Mouse (Mus musculus) olfactory bulb, adult 2 months (tissue): ENCODE measurements at regions not wholly inside any gene's neighbourhood (a gene's known extent, or its start where the extent isn't known, plus 50 kb on each side); places are given as distances from the start of the nearest gene placed in this dataset.

Experiments used
- H3K27ac ChIP-seq: fragments of 200-500 bp; 2 replicates; pipeline ENCODE4 v1.5.1; 2012; ENCODE audit warnings: low read depth, low read length; ENCODE audit not compliant: insufficient read depth
- H3K4me1 ChIP-seq: fragments of 200-500 bp; 2 replicates; pipeline ENCODE4 v1.6.1; 2012; ENCODE audit warnings: low read length; ENCODE audit not compliant: control insufficient read depth, insufficient read depth
- H3K4me3 ChIP-seq: fragments of 200-500 bp; 2 replicates; pipeline ENCODE4 v1.5.1; 2012; ENCODE audit warnings: mild to moderate bottlenecking, low read depth, low read length, moderate library complexity; ENCODE audit not compliant: insufficient read depth
- CTCF ChIP-seq: fragments of 200-500 bp; IDR thresholded peaks from 2 replicates; pipeline ENCODE4 v1.5.1; 2012; ENCODE audit warnings: low read depth, mild to moderate bottlenecking, low read length, moderate library complexity; ENCODE audit not compliant: insufficient read depth
- POLR2A ChIP-seq: fragments of 200-500 bp; IDR thresholded peaks from 2 replicates; pipeline ENCODE4 v1.6.1; 2012; ENCODE audit warnings: mild to moderate bottlenecking, low read depth, low read length, moderate library complexity; ENCODE audit not compliant: insufficient read depth
- WGBS: fragments of 180-500 bp; shearing (Covaris S2); methylation state at CpG from one replicate; pipeline ENCODE4 v1.1.7; 2018; 5-methylcytosine and 5-hydroxymethylcytosine counted together

DNA sequence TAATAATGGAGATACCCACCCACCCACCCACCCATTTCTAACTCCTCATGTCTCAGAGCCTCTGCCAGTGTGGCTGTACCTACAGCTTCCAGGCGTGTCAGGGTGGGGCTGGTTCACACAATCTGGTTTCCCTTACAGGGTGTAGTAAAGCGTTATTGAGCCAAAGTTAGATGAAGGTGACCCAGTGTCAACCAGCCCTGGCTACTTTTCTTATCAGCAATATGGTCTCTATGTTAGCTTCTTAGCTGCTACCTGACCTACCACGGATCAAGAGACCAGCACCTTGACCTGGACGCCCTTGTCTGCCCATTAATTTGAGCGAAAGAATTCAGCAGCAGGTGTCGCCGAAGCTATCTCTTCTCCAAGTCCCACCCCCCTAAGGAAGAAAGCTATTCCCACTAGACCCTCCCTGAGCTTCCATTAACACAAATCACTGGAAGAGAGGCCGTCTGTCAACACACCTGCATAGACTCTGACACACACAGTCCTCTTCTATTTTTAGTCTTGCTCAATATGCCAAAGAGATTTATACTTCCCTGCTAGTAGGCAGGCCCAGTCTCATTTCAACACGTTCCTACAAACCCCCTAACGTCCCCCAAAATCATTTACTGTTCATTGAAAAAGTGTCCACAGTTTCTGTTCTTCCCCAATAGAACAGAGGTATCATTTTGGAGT lies 70.4 kb downstream of the Phlda1 start:
- Histone ChIP-seq H3K27ac (no peak overlapping the region), H3K4me3 (no peak overlapping the region), H3K4me1 (peaks cover 8% of the 10 kb centered on the region)
- TF ChIP-seq CTCF (no peak), POLR2A (no peak)
- 82% methylated on average over 10 of the region's 10 CpGs for WGBS

- no peak overlapping the region for H3K4me3 ChIP-seq
- 90% methylated on average over 5 of the region's 5 CpGs for WGBS
- no peak for TF ChIP-seq CTCF
- TF ChIP-seq POLR2A: no peak
- no peak overlapping the region for H3K27ac ChIP-seq
- H3K4me1 ChIP-seq: peaks cover 8% of the 10 kb centered on the region
Measured at GRCm38 (mm10) chr10:111578536-111578935, 72.5 kb downstream of the Phlda1 start.

DNA sequence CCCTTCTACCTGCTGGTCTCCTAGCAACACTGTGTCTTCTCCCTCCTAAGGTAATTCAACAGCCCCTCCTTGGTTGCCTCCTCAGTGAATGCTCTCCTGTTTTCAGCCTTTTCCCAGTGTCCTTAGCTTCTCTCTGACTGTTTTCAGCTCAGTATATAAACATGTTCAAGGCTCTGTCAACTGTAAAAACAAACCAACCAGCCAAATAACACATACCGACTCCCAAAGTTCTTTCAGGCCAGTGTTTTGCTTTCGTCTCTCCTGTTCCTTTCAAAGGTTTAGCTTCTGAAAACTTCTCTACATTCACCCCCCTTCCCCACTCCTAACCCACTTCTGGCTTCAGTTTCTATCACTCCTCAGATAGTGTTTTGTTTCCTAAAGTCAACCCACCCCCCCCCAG lies 73.4 kb downstream of the Phlda1 start:
- Histone ChIP-seq H3K4me3 (no peak overlapping the region), H3K27ac (no peak overlapping the region), H3K4me1 (peaks cover 8% of the 10 kb centered on the region)
- no peak for TF ChIP-seq CTCF
- TF ChIP-seq POLR2A: no peak
- 67% methylated on average over 2 of the region's 2 CpGs for whole genome bisulfite sequencing

DNA sequence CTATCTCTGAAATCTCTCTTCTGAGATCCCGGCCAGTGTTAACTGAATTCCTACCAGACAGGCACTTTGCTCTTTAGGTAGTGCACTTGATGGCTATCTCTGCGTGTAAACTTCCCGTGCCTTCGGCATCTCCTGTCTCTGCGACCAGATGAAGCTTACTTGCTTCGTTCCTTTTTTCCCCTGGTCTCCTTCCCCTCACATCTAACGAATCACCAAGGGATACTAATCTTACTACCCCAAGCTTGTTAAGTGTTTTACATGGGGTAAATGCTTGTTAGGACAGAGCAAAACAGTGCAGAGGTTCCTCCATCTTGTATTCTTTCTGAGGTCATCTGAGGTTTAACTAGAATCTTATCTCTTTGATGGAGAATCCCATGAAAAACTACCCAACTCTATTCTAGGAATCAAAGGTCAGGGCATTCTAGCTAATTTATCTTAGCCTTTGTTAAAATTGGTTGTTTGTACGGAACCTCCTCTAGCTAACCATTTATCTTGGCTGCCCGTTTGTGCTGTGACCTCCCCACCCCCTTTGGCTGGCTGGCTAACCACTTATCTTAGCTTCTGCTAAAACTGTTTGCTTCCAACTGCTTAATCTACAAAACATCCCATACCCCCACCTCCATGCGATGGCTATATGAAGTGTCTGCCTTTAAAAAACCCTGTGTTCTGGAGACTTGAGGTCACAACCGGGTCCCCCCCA lies 74.5 kb downstream of the Phlda1 start:
- 89% methylated on average over 11 of the region's 11 CpGs for WGBS
- no peak overlapping the region for H3K4me3 ChIP-seq

DNA sequence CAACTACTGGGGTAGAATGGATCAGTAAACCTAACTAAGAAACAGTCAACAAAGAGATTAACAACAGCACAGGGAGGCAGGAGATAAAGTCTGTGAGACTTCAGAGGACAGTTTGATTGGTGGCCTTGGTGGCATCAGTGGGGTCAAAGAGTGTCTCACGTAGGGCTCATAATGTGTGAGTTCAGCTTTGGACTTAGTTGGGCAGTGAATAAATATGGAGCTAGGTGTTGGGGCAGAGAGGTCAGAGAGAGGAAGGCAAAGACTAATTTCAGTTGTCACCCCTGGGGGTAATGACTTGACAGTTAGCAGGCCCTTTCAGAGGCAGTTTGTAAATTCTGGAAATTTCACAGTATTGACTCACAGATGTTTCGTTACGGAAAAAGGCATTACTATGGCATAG lies 75.8 kb downstream of the Phlda1 start:
- 98% methylated on average over 3 of the region's 3 CpGs for WGBS
- no peak overlapping the region for H3K4me3 ChIP-seq
- TF ChIP-seq CTCF (no peak), POLR2A (no peak)
- no peak overlapping the region for H3K27ac ChIP-seq
- H3K4me1 ChIP-seq: no peaks in the 10 kb centered on the region

More for the DNA sequence above, 74.5 kb downstream of the Phlda1 start:
- no peak overlapping the region for H3K27ac ChIP-seq
- TF ChIP-seq POLR2A (no peak), CTCF (no peak)
- peaks cover 5% of the 10 kb centered on the region for H3K4me1 ChIP-seq

GRCm38 (mm10) chr10:111582321-111583123 lies 76.4 kb downstream of the Phlda1 start:
- Histone ChIP-seq H3K27ac (no peak overlapping the region), H3K4me3 (no peak overlapping the region), H3K4me1 (no peaks in the 10 kb centered on the region)
- 85% methylated on average over 14 of the region's 14 CpGs for WGBS
- TF ChIP-seq POLR2A: no peak
- TF ChIP-seq CTCF: no peak

- H3K27ac ChIP-seq: no peak overlapping the region
- TF ChIP-seq POLR2A (no peak), CTCF (no peak)
- WGBS: 93% methylated on average over 20 of the region's 20 CpGs
- H3K4me1 ChIP-seq: no peaks in the 10 kb centered on the region
- H3K4me3 ChIP-seq: no peak overlapping the region
Measured at GRCm38 (mm10) chr10:111583124-111583743, 77.1 kb downstream of the Phlda1 start.

DNA sequence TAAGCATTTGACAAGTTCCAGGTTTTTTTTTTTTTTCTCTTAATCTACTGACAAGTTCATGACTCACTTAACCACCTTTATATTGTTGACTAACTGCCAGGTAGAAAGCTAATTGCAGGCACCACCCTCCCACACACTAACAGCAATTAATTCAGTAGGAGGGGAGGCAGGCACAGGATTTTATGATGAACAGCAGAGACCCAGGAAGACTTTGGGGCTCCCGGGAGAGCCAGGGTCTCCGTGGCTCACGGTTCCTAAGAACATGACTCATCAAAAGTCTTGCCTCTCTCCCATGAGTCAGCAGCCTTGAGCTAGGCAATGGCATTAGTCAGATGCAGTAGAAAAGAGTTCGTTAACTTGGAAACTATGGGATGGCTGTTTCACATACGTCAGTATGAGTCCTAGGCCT lies 77.7 kb downstream of the Phlda1 start:
- no peak for TF ChIP-seq POLR2A
- no peak for TF ChIP-seq CTCF
- Histone ChIP-seq H3K4me1 (no peaks in the 10 kb centered on the region), H3K4me3 (no peak overlapping the region), H3K27ac (no peak overlapping the region)
- 58% methylated on average over 5 of the region's 5 CpGs for WGBS
